Mouse (Mus musculus): Measurements from ENCODE around the gene Agpat4.

Agpat4 gene

GRCm38 (mm10) chr17:12160061-12160421 lies 41.5 kb downstream of the Agpat4 start:
- in situ Hi-C loops (cut with MboI, MseI), result no loop called here

- in situ Hi-C loops (cut with MboI, MseI), result no loop called here
These were observed 42.0 kb downstream of the Agpat4 start for GRCm38 (mm10) chr17:12160540-12160939.

GRCm38 (mm10) chr17:12160984-12161764 lies 42.7 kb downstream of the Agpat4 start:
- in situ Hi-C loops (cut with MboI, MseI), result no loop called here

GRCm38 (mm10) chr17:12161877-12162276 lies 43.4 kb downstream of the Agpat4 start:
- in situ Hi-C loops (cut with MboI, MseI), result no loop called here

GRCm38 (mm10) chr17:12162824-12163223 lies 44.3 kb downstream of the Agpat4 start:
- in situ Hi-C loops (cut with MboI, MseI), result no loop called here

- in situ Hi-C loops (cut with MboI, MseI), result no loop called here
These were observed 44.9 kb downstream of the Agpat4 start for GRCm38 (mm10) chr17:12163403-12163802.

GRCm38 (mm10) chr17:12163903-12164302 lies 45.4 kb downstream of the Agpat4 start:
- in situ Hi-C loops (cut with MboI, MseI), result no loop called here

- in situ Hi-C loops (cut with MboI, MseI), result no loop called here
These were observed 46.0 kb downstream of the Agpat4 start for GRCm38 (mm10) chr17:12164507-12164906.

GRCm38 (mm10) chr17:12165009-12165695 lies 46.6 kb downstream of the Agpat4 start:
- in situ Hi-C loops (cut with MboI, MseI), result no loop called here

GRCm38 (mm10) chr17:12165701-12166100 lies 47.2 kb downstream of the Agpat4 start:
- in situ Hi-C loops (cut with MboI, MseI), result no loop called here

- in situ Hi-C loops (cut with MboI, MseI), result no loop called here
These were observed 50.0 kb downstream of the Agpat4 start for GRCm38 (mm10) chr17:12168536-12168935.

GRCm38 (mm10) chr17:12169326-12169836 lies 50.9 kb downstream of the Agpat4 start:
- in situ Hi-C loops (cut with MboI, MseI), result no loop called here

GRCm38 (mm10) chr17:12170791-12171497 lies 52.4 kb downstream of the Agpat4 start:
- in situ Hi-C loops (cut with MboI, MseI), result no loop called here

- in situ Hi-C loops (cut with MboI, MseI), result no loop called here
These were observed 53.2 kb downstream of the Agpat4 start for GRCm38 (mm10) chr17:12171666-12172065.

GRCm38 (mm10) chr17:12174221-12174620 lies 55.7 kb downstream of the Agpat4 start:
- in situ Hi-C loops (cut with MboI, MseI), result no loop called here

- in situ Hi-C loops (cut with MboI, MseI), result no loop called here
These were observed 56.4 kb downstream of the Agpat4 start for GRCm38 (mm10) chr17:12174896-12175295.

GRCm38 (mm10) chr17:12175626-12176025 lies 57.1 kb downstream of the Agpat4 start:
- in situ Hi-C loops (cut with MboI, MseI), result no loop called here

GRCm38 (mm10) chr17:12179339-12179738 lies 60.8 kb downstream of the Agpat4 start:
- in situ Hi-C loops (cut with MboI, MseI), result no loop called here

- in situ Hi-C loops (cut with MboI, MseI), result no loop called here
These were observed 61.3 kb downstream of the Agpat4 start for GRCm38 (mm10) chr17:12179766-12180165.

- in situ Hi-C loops (cut with MboI, MseI), result no loop called here
These were observed 64.4 kb downstream of the Agpat4 start for GRCm38 (mm10) chr17:12182702-12183485.

GRCm38 (mm10) chr17:12184283-12184682 lies 65.8 kb downstream of the Agpat4 start:
- in situ Hi-C loops (cut with MboI, MseI), result no loop called here
